Mouse (Mus musculus) bone marrow macrophage, adult 2 months (primary cell): ENCODE data around the gene Mrpl58.

Experiments
- CTCF ChIP-seq: IDR thresholded peaks from 2 replicates; pipeline ENCODE4 v1.5.1; 2012; ENCODE audit warnings: low read depth, mild to moderate bottlenecking, low read length, moderate library complexity
- POLR2A ChIP-seq: IDR thresholded peaks from 2 replicates; pipeline ENCODE4 v1.6.1; 2012; ENCODE audit warnings: mild to moderate bottlenecking, low read depth, low read length, borderline replicate concordance

DNA sequence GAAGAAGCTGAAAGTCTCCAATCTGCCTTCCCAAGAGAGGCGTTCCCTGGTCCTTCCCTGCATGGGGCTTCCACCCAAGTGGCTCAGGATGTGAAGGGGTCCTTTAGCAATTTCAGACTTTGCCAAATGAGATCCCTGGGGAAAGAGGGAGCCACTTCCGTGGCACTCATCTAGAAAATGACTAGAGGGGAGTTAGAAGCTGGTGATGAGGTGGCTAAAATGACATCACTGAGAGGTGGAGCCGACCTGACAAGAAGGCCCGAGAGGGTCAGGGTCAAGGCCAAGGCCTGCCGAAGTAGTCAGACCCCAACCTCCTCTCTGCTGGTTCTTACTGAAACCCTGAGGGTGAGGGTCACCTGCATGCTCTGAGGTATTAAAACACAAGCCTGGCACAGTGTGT lies 20.7 kb upstream of the Mrpl58 start:
- TF ChIP-seq CTCF (no peak), POLR2A (no peak)
